Mouse (Mus musculus) stomach, postnatal 0 days (tissue): ENCODE results near the gene Stk4. TPM values are rescaled to one million over a fixed set of nuclear protein-coding genes. Genes with fewer than 3 reads are reported as not detected.
"Not testable (repeated sequence)": the region's sequence is repeated elsewhere in the genome, so short reads cannot be mapped to it uniquely, and the experiment has no call there.

Experiments
- ATAC-seq: fragments of 200-750 bp; cut with Nextera tagmentation; 2 replicates; pipeline ENCODE4 v1.8.0; 2017; ENCODE audit not compliant: low FRiP score, low TSS enrichment
- DNase-seq: peaks from one replicate; pipeline ENCODE4 v3.0.0-alpha.2; 2016; ENCODE audit warnings: low spot score
- H3K27ac ChIP-seq: fragments of 300-500 bp; sonication (generic); replicated peaks from 2 replicates; pipeline ENCODE4 v1.5.1; 2014; ENCODE audit warnings: mild to moderate bottlenecking, control low read depth
- H3K27me3 ChIP-seq: fragments of 300-500 bp; sonication (generic); 2 replicates; pipeline ENCODE4 v1.6.1; 2014; ENCODE audit warnings: low read length; ENCODE audit not compliant: control insufficient read depth, insufficient read depth
- H3K36me3 ChIP-seq: fragments of 300-500 bp; sonication (generic); 2 replicates; pipeline ENCODE4 v1.6.1; 2014; ENCODE audit warnings: low read length, mixed read lengths; ENCODE audit not compliant: control insufficient read depth, insufficient read depth
- H3K4me1 ChIP-seq: fragments of 300-500 bp; sonication (generic); replicated peaks from 2 replicates; pipeline ENCODE4 v1.6.1; 2014; ENCODE audit warnings: antibody characterized with exemption; ENCODE audit not compliant: control insufficient read depth, insufficient read depth
- H3K4me2 ChIP-seq: fragments of 300-500 bp; sonication (generic); replicated peaks from 2 replicates; pipeline ENCODE4 v1.6.1; 2014; ENCODE audit warnings: low read depth, mild to moderate bottlenecking, control low read depth, moderate library complexity
- H3K4me3 ChIP-seq: fragments of 300-500 bp; sonication (generic); 2 replicates; pipeline ENCODE4 v1.5.1; 2014; ENCODE audit warnings: low read depth, low read length, control low read depth
- H3K9ac ChIP-seq: fragments of 300-500 bp; sonication (generic); 2 replicates; pipeline ENCODE4 v1.6.1; 2014; ENCODE audit warnings: mild to moderate bottlenecking, low read length, control low read depth, mixed read lengths
- H3K9me3 ChIP-seq: fragments of 300-500 bp; sonication (generic); 2 replicates; pipeline ENCODE4 v1.6.1; 2016; ENCODE audit warnings: low read length; ENCODE audit not compliant: control insufficient read depth
- CTCF ChIP-seq: IDR thresholded peaks from 2 replicates; pipeline ENCODE4 v1.5.1; 2016; ENCODE audit warnings: antibody characterized with exemption, low read depth, mild to moderate bottlenecking, moderate library complexity
- EP300 ChIP-seq: optimal IDR thresholded peaks from 2 replicates; pipeline ENCODE3; 2016; ENCODE audit warnings: antibody characterized with exemption
- WGBS: fragments of 180-500 bp; shearing (Covaris S2); extraction: QIAGEN DNeasy Blood & Tissue Kit; methylation state at CpG from one replicate; pipeline ENCODE4 v1.1.7; 2014; 5-methylcytosine and 5-hydroxymethylcytosine counted together
- polyA plus RNA-seq: library from polyadenylated mRNA; unstranded; fragments of >200 nt; fragmentation: Nextera tagmentation; extraction: Ambion mirVana; gene quantifications from 2 replicates; pipeline ENCODE4 v1.2.1, GENCODE M21; 2015

Gene Stk4
- polyA plus RNA-seq, 1 experiment from 2014 or later, result 13.6 TPM

DNA sequence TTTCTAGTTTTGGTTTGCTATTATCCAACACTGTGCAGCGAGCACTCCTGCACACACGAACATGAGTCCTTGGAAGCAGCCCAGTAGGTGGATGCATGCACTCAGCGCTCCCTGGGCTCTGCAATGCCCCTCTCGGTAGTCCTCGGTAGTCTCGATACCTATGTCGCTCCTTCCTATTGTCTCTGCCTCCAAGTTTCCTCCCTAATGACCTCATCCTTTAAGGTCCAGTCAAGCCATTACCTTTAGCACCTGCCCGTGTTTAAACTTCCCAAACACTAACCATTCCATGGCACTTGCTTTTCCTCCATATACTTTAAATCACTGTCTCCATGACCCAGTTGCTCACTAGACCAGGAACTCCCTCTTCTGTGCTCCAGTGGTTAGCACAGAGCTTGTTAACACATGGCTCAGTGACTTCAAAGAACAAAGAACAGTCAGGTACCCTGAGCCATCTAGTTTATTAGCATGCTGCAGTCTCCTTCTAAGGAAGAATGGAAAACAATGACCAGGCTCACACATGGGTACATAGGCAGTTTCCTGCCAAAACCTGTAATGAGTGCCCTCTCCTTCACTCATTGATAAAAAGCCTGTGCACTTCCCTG lies 10.4 kb upstream of the Stk4 start:
- H3K4me3 ChIP-seq, result no peak overlapping the region
- no peaks in the 10 kb centered on the region for H3K27me3 ChIP-seq
- no peaks in the 10 kb centered on the region for H3K4me1 ChIP-seq
- no peak overlapping the region for H3K4me2 ChIP-seq
- H3K36me3 ChIP-seq, result peaks cover 42% of the 10 kb centered on the region
- H3K9ac ChIP-seq, result no peak overlapping the region
- 94% methylated on average over 8 of the region's 8 CpGs for WGBS
- no peak for DNase-seq
- no peak overlapping the region for H3K27ac ChIP-seq
- no peaks in the 10 kb centered on the region for H3K9me3 ChIP-seq
- TF ChIP-seq CTCF (no peak), EP300 (no peak)
- ATAC-seq, result no peak

DNA sequence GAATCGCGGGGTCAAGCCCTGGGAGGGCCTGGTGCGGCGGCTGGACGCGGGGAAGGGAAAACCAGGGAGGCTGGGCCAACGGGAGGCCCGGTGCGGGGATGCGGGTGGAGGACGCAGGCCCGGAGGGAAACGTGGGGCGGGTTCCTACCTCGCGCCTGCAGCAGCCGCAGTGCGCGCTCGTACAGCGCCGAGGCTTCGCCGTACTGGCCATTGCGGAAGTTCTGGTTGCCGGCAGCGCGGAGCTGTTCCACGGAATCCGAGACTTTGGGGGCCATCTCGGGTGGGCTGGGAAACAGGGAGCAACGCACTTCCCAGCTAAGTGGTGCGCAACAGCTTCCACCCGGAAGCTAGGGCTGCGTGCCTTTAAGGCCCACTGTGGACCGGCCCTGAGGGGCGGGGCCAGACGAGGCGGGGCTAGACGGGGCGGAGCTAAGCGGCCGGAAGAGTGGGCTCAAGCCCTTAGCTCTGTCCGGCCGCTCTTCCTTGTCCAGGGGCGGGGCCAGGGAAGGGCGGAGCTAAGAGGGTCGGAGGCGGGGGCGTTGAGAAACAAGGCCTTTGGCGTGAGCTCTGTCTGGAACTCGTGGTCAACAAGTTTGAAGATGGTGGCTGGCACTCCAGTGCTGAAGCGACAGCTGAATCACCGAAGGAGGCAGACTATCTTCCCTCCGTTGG lies 779 bp downstream of the Stk4 start, which contains the start of gene Tomm34:
Gene Tomm34, minus strand, starts transcription at position 405 of the 672 bp plus-strand sequence.
- Histone ChIP-seq H3K4me1 (peaks cover 3% of the 10 kb centered on the region; the same call in 1 of the 2 replicates), H3K27ac (peak within 1 kb of the TSS; percentile 89), H3K4me3 (peak within 1 kb of the TSS; percentile 91), H3K9me3 (no peaks in the 10 kb centered on the region), H3K27me3 (no peaks in the 10 kb centered on the region), H3K4me2 (peak within 1 kb of the TSS; percentile 91), H3K36me3 (peaks cover 5% of the 10 kb centered on the region; the same call in 1 of the 2 replicates), H3K9ac (peak within 1 kb of the TSS; percentile 87)
- 1% methylated on average over 41 of the region's 55 CpGs for WGBS
- ATAC-seq (peak; percentile 96), DNase-seq (peak; percentile 99)
- TF ChIP-seq CTCF, result no peak
- no peak for TF ChIP-seq EP300

DNA sequence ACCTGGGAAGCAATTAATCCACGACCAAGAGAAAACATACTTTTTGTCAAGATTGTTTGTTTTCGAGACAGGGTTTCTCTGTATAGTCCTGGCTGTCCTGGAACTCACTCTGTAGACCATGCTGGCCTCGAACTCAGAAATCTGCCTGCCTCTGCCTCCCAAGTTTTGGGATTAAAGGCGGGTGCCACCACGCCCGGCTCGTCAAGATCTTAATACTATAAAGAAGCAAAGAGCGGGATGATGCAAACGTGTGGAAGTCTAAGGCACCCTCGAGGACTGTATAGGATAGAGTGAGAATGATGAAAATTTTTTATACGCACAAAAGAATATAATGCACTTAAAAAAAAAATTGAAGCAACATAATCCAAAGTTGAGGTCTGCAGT lies 1.3 kb downstream of the Stk4 start:
- H3K36me3 ChIP-seq, ATAC-seq, H3K27me3 ChIP-seq, H3K9me3 ChIP-seq, H3K4me1 ChIP-seq, DNase-seq, H3K9ac ChIP-seq: not testable (repeated sequence)
- WGBS, result 76% methylated on average over 11 of the region's 11 CpGs
- Histone ChIP-seq H3K4me3 (peak overlapping the region; percentile 91; the same call in 1 of the 2 replicates), H3K27ac (peak overlapping the region; percentile 89), H3K4me2 (peak overlapping the region; percentile 91; the same call in 1 of the 2 replicates)

DNA sequence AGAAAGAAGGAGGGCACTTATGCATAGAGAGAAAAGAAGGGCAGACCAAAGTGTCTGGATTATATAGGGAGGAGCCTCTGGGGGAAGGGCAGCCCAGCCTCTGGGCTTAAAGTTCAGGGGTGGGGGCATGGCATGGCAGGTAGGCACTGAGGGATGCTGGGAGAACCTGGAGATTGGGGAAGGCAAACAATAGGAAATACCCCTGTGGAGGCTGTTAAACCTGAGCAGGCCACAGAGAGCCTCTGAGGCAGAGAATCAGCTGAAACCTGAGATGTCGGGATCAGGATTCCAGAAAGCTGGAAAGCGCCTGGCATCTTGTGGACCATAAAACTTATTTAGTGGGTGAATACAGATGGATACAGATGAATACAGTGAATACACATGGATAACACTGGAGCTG lies 2.0 kb downstream of the Stk4 start:
- H3K9ac ChIP-seq, result no peak overlapping the region
- H3K9me3 ChIP-seq, result no peaks in the 10 kb centered on the region
- H3K4me3 ChIP-seq, result no peak overlapping the region
- peaks cover 3% of the 10 kb centered on the region; the same call in 1 of the 2 replicates for H3K4me1 ChIP-seq
- H3K27ac ChIP-seq, result no peak overlapping the region
- no peak for TF ChIP-seq CTCF
- no peak for TF ChIP-seq EP300
- DNase-seq, result no peak
- peaks cover under 1% of the 10 kb centered on the region; the same call in 1 of the 2 replicates for H3K36me3 ChIP-seq
- 87% methylated on average over 2 of the region's 2 CpGs for WGBS
- H3K27me3 ChIP-seq, result no peaks in the 10 kb centered on the region
- no peak overlapping the region for H3K4me2 ChIP-seq
- no peak for ATAC-seq

DNA sequence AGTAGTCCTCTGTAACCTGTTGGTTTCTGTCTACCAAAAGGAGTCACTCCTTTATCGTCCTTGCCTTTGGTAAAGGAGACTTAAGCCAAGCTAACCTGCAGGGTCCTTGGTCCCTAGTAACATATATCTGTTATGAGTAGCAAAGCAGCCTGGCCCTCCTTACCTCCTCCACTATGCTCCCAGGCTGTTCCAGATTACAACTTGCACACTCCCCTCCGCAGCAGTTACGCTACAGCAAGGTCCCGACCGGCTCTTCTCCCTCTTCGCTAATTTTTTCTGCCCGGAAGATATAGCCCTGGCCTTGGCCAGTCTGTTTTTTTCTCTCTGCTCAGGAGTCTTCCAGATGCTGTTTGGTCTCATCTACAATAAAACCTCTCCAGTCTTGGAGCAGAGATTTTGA lies 3.0 kb downstream of the Stk4 start:
- Histone ChIP-seq H3K4me3 (no peak overlapping the region), H3K9me3 (no peaks in the 10 kb centered on the region), H3K4me1 (peaks cover 3% of the 10 kb centered on the region; the same call in 1 of the 2 replicates), H3K9ac (no peak overlapping the region), H3K4me2 (no peak overlapping the region), H3K27ac (no peak overlapping the region), H3K36me3 (no peaks in the 10 kb centered on the region), H3K27me3 (no peaks in the 10 kb centered on the region)
- no peak for DNase-seq
- no peak for ATAC-seq
- TF ChIP-seq CTCF, result no peak
- TF ChIP-seq EP300, result no peak
- WGBS, result 80% methylated on average over 7 of the region's 7 CpGs
